Mouse (Mus musculus) intestine, embryonic 14.5 days (tissue): Measurements from ENCODE around the gene Efs. TPM values are rescaled to one million over a fixed set of nuclear protein-coding genes. Genes with fewer than 3 reads are reported as not detected.

Experiments
- ATAC-seq: fragments of 200-750 bp; cut with Nextera tagmentation; replicated peaks from 2 replicates; pipeline ENCODE4 v1.8.0; 2017; ENCODE audit warnings: low read depth, moderate number of reproducible peaks, moderate TSS enrichment, moderate library complexity; ENCODE audit not compliant: low FRiP score, low TSS enrichment
- DNase-seq: peaks from one replicate; pipeline ENCODE4 v3.0.0-alpha.2; 2018; ENCODE audit warnings: low spot score
- H3K27ac ChIP-seq: fragments of 300-500 bp; sonication (generic); 2 replicates; pipeline ENCODE4 v1.5.1; 2014; ENCODE audit warnings: low read depth, mild to moderate bottlenecking, control low read depth
- H3K27me3 ChIP-seq: fragments of 300-500 bp; sonication (generic); replicated peaks from 2 replicates; pipeline ENCODE4 v1.6.1; 2014; ENCODE audit warnings: low read length, control low read depth; ENCODE audit not compliant: control insufficient read depth, insufficient read depth
- H3K36me3 ChIP-seq: fragments of 300-500 bp; sonication (generic); 2 replicates; pipeline ENCODE4 v1.6.1; 2014; ENCODE audit warnings: low read length, control low read depth; ENCODE audit not compliant: control insufficient read depth, insufficient read depth
- H3K4me1 ChIP-seq: fragments of 300-500 bp; sonication (generic); replicated peaks from 2 replicates; pipeline ENCODE4 v1.6.1; 2014; ENCODE audit warnings: low read length, control low read depth, mixed read lengths; ENCODE audit not compliant: control insufficient read depth, insufficient read depth
- H3K4me2 ChIP-seq: fragments of 300-500 bp; sonication (generic); 2 replicates; pipeline ENCODE4 v1.6.1; 2014; ENCODE audit warnings: low read length
- H3K4me3 ChIP-seq: fragments of 300-500 bp; sonication (generic); 2 replicates; pipeline ENCODE4 v1.5.1; 2014; ENCODE audit warnings: low read depth, low read length, control low read depth, mixed read lengths
- H3K9ac ChIP-seq: fragments of 300-500 bp; sonication (generic); 2 replicates; pipeline ENCODE4 v1.6.1; 2014; ENCODE audit warnings: mild to moderate bottlenecking, low read length
- H3K9me3 ChIP-seq: fragments of 300-500 bp; sonication (generic); 2 replicates; pipeline ENCODE4 v1.6.1; 2016; ENCODE audit warnings: low read length, control low read depth; ENCODE audit not compliant: control insufficient read depth
- WGBS: fragments of 180-500 bp; shearing (Covaris S2); extraction: QIAGEN DNeasy Blood & Tissue Kit; methylation state at CpG from one replicate; pipeline ENCODE4 v1.1.7; 2014; 5-methylcytosine and 5-hydroxymethylcytosine counted together
- polyA plus RNA-seq: library from polyadenylated mRNA; unstranded; fragments of >200 nt; fragmentation: Nextera tagmentation; extraction: Ambion mirVana; gene quantifications from 2 replicates; pipeline ENCODE4 v1.2.1, GENCODE M21; 2014

The Efs gene
- polyA plus RNA-seq, 1 experiment from 2014 or later: 31.6 TPM

DNA sequence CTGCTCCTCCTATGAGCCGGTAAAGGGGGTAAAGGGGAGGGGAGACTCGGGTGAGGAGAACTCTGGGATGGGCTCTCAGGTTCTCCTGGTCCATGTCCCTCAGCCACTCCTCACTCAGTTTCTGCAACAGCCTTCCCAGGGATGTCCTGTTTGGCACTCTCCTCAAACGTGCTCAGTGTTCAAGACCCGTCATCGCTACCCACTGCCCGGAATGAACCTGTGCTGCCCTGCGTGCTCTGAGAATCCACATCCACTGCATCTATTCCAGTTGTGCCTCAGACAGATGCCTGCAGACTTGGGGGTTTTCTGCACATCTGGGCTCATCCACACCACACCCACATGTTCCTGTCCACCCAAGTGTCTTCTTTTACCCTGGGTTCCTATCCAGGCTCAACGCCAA is 16.6 kb upstream of the Efs start:
- ATAC-seq (no peak), DNase-seq (no peak)
- H3K4me1 ChIP-seq: no peaks in the 10 kb centered on the region
- no peaks in the 10 kb centered on the region for H3K36me3 ChIP-seq
- H3K9me3 ChIP-seq: no peaks in the 10 kb centered on the region
- WGBS: 85% methylated on average over 8 of the region's 8 CpGs
- H3K27me3 ChIP-seq: no peaks in the 10 kb centered on the region
- no peak overlapping the region for H3K4me2 ChIP-seq
- H3K9ac ChIP-seq: no peak overlapping the region
- no peak overlapping the region for H3K27ac ChIP-seq
- no peak overlapping the region for H3K4me3 ChIP-seq

GRCm38 (mm10) chr14:54941024-54941978 is 15.4 kb upstream of the Efs start:
- Histone ChIP-seq H3K9ac (no peak overlapping the region), H3K9me3 (no peaks in the 10 kb centered on the region), H3K4me2 (no peak overlapping the region), H3K36me3 (no peaks in the 10 kb centered on the region), H3K27me3 (no peaks in the 10 kb centered on the region), H3K4me1 (peaks cover 4% of the 10 kb centered on the region; the same call in 1 of the 2 replicates), H3K27ac (no peak overlapping the region), H3K4me3 (no peak overlapping the region)
- WGBS: 60% methylated on average over 13 of the region's 13 CpGs
- DNase-seq: no peak
- no peak for ATAC-seq

DNA sequence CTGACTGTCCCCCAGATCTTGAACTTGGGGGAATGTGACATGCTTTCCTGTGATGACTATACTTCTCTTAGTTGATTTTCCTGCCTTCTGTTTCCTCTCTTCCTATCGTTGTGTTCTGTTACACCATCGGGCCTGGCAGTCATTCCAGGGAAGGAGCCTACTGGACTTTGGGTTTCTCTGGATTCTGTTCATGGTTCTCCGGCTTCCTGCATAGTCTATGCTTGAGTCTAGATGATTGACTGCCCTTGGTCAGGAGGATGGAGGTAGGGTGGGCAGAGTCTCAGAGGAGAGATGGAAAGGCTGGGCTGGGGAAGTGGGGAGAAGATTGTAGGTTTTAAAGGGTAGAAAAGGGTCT is 14.2 kb upstream of the Efs start:
- no peak overlapping the region for H3K4me3 ChIP-seq
- H3K9ac ChIP-seq: no peak overlapping the region
- H3K9me3 ChIP-seq: no peaks in the 10 kb centered on the region
- no peak for ATAC-seq
- H3K4me1 ChIP-seq: peaks cover 5% of the 10 kb centered on the region; the same call in 1 of the 2 replicates
- no peaks in the 10 kb centered on the region for H3K27me3 ChIP-seq
- no peak overlapping the region for H3K4me2 ChIP-seq
- no peaks in the 10 kb centered on the region for H3K36me3 ChIP-seq
- DNase-seq: no peak
- WGBS: 80% methylated on average over 3 of the region's 3 CpGs
- H3K27ac ChIP-seq: no peak overlapping the region

DNA sequence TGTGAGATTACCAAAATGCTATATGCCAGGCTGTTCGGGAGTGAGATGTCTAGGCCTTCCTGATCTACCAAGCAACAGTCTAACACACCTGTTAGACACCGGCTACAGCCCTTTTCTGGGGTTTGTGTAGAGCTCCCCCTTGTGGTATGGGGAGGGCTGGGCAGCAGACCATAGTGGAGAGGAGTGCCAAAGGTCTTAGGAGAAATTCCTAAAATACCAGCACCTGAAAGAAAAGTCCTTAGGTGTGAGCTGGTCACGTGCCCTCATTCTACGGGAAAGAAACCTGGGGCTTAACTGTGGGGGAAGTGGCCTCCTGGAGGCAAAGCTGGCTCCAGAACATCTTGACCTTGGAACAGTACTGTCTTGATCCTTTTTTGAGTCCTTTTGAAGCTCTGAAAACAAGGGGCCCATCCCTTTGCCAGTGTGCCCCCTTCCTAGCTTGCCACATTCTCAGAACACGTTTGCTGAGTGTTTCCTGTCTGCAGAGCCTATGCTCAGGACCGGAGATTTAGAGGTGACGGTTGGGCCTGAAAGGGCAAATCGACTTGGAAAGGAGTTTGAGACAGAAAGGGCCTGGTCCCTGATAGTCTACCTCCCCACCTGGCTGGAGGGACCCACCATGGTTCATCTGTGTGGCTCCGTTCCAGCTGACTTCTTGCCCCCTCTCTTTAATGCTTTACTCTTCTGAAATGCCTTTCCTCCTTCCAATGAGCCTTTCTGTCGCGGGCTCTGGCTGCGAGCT is 13.7 kb upstream of the Efs start:
- H3K4me1 ChIP-seq: peaks cover 5% of the 10 kb centered on the region; the same call in 1 of the 2 replicates
- H3K4me2 ChIP-seq: no peak overlapping the region
- DNase-seq (peak; percentile 78), ATAC-seq (peak; percentile 54; the same call in 1 of the 2 replicates)
- H3K27ac ChIP-seq: no peak overlapping the region
- H3K36me3 ChIP-seq: no peaks in the 10 kb centered on the region
- no peaks in the 10 kb centered on the region for H3K27me3 ChIP-seq
- no peak overlapping the region for H3K9ac ChIP-seq
- no peak overlapping the region for H3K4me3 ChIP-seq
- H3K9me3 ChIP-seq: no peaks in the 10 kb centered on the region
- WGBS: 58% methylated on average over 12 of the region's 12 CpGs

- Histone ChIP-seq H3K4me1 (peaks cover 5% of the 10 kb centered on the region; the same call in 1 of the 2 replicates), H3K9me3 (no peaks in the 10 kb centered on the region), H3K4me2 (no peak overlapping the region), H3K27me3 (no peaks in the 10 kb centered on the region), H3K9ac (no peak overlapping the region), H3K4me3 (no peak overlapping the region), H3K27ac (no peak overlapping the region), H3K36me3 (no peaks in the 10 kb centered on the region)
- ATAC-seq (no peak), DNase-seq (no peak)
- WGBS: 76% methylated on average over 15 of the region's 15 CpGs
Observed at GRCm38 (mm10) chr14:54938431-54939219, 12.7 kb upstream of the Efs start.

DNA sequence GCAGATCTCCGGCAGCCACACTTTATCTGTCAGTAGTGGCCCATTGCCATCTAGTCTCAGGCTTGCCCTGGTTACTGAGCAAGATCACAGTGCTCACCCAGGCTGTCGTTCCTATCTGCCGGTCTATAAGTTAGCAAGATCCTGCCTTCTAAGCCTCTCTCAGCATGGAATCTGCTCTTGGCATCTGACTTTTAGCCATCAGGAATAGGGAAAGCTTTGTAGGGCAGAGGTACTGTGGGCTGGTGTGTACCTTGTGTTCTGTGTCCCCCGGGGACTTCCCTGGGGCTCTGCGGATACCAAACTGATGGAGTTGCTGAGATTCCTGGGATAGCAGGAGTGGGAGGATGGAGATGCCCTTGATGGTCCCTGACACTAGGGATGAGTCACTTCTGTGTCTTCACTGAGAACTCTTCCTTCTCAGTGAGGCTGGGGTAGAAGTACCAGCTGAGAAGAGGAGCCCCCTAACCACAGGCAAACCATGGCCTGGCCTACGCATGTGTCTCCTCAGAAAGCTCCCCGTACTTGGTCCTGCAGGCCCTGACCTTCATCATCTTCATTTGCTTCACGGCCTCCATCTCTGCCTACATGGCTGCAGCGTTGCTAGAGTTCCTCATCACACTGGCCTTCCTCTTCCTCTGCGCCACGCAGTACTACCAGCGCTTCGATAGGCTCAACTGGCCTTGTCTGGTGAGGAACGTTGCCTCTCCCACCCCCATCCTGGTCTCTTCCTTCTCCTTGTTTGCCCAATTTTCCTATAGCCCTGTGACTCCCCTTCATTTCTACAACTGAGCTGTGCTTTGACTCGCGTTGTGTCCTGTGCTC is 11.6 kb upstream of the Efs start:
- H3K9me3 ChIP-seq: no peaks in the 10 kb centered on the region
- WGBS: 89% methylated on average over 16 of the region's 16 CpGs
- no peak overlapping the region for H3K4me3 ChIP-seq
- no peak overlapping the region for H3K27ac ChIP-seq
- ATAC-seq: no peak
- no peak overlapping the region for H3K4me2 ChIP-seq
- H3K27me3 ChIP-seq: no peaks in the 10 kb centered on the region
- H3K4me1 ChIP-seq: peaks cover 10% of the 10 kb centered on the region
- H3K36me3 ChIP-seq: no peaks in the 10 kb centered on the region
- no peak overlapping the region for H3K9ac ChIP-seq
- no peak for DNase-seq

DNA sequence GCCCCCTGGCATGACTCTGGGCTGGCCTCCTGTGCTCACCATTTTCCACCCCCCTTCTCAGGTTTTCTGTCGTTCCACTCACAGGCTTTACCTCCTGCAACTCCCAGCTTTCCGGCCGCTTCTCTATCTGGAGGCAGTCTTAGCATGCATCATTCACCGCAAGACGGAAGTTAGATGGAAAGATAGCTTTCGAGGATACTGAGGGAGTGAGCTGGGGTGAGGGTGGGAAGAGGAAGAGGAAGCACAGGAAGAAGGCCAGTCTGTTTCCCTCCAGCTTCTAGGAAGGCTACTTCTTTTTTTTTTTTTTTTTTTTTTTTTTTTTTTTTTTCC is 10.9 kb upstream of the Efs start:
- H3K4me1 ChIP-seq: peaks cover 11% of the 10 kb centered on the region
- H3K9me3 ChIP-seq: no peaks in the 10 kb centered on the region
- H3K27ac ChIP-seq: peak overlapping the region; percentile 75; the same call in 1 of the 2 replicates
- no peaks in the 10 kb centered on the region for H3K36me3 ChIP-seq
- H3K4me3 ChIP-seq: no peak overlapping the region
- peak; percentile 42; the same call in 1 of the 2 replicates for ATAC-seq
- H3K27me3 ChIP-seq: no peaks in the 10 kb centered on the region
- H3K4me2 ChIP-seq: 0 out of 2 replicates have a peak overlapping the region, but pooled peaks have one; percentile 4
- no peak for DNase-seq
- 0 out of 2 replicates have a peak overlapping the region, but pooled peaks have one; percentile 11 for H3K9ac ChIP-seq
- WGBS: 57% methylated on average over 6 of the region's 6 CpGs
